Mouse (Mus musculus) urinary bladder, postnatal 10 days (tissue): ENCODE measurements around the gene Map2.

Experiments used
- DNase-seq: peaks from one replicate; pipeline ENCODE4 v3.0.0; 2022; ENCODE audit warnings: low spot score

The Map2 gene

DNA sequence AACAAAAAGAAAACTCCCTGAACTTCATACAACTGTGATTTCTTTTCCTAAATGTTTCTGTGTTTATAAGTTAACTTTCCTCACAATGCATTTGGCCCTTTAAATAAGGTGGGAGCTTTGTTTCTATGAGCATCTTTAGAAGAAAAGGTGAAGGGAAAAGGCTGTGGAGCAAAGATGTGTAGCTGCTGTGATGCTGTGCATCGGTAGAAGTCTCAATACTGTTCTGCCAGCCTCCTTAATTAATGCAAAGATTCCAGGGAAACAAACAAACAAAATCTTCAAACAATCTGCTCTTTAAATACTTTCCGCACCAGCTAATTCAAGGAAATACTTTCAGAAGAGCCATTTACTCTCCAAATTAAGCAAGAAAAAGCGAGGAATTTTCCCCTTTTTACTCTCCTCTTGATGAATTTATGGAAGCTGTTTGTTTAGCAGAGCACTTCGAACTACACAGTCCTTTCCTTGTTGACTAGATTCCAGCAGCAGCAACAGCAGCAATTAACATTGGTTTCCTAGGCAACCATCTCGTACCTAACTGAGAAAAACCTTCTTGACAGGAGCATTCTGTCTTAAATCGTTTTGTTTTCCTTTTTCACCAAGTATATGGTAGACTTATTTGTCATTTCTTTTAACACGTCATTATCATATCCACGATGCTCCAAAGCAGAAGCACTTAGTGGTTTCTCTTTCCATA lies 220.0 kb downstream of the Map2 start:
- DNase-seq: no peak

- no peak for DNase-seq
Observed at GRCm38 (mm10) chr1:66395826-66396225, 220.8 kb downstream of the Map2 start.

DNA sequence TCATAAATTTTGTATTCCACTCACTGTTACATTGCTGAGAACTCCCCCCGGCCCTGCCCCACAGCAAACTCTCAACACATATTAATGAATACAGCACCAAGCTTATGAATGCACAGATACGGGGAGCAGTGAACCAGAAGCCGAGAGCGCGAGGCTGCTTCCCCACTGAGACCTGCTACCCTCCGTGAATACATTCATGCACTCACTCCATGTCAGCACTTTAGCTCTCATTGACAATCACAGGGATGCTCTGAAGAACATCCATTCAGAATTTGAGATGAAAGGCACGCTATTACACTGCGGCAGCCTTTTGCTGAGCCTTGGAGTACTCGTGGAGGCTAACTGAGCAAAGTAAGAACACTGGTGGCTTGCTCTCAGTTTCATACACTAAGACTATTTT lies 226.8 kb downstream of the Map2 start:
- no peak for DNase-seq

DNA sequence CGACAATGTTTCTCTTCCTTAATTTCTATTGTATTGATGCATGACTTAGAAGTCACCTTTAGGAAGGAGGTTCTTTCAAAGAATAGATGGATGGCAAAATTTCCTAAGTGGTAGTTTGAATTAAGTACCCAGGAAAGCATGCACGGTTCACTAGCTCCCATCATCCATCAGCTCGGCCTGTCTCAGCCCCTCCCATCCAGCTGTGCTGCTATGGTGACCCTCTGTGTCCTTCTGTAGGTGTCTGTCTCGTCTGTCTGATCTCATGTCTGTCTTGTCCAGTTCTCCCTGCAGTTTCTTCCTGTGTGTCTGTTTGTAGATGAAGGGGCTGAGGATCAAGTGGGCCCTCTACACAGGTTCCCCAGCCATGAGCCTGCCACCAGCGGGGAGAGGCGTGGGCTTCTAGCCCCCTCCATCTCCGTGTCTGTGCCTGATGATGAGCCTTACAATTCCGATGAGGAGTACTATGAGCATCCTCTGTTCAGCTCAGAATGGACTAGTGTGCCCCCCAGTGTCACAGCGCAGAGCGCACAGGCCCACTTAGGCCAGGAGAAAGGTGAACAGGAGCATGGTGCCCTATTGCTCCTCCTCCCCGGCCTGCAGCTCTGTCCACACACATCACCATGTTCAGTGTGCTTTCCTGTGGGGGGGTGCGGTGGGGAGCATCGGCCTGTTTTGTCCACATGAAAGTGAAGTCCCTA lies 232.3 kb downstream of the Map2 start:
- no peak for DNase-seq

GRCm38 (mm10) chr1:66418360-66418759 lies 243.3 kb downstream of the Map2 start:
- no peak for DNase-seq

DNA sequence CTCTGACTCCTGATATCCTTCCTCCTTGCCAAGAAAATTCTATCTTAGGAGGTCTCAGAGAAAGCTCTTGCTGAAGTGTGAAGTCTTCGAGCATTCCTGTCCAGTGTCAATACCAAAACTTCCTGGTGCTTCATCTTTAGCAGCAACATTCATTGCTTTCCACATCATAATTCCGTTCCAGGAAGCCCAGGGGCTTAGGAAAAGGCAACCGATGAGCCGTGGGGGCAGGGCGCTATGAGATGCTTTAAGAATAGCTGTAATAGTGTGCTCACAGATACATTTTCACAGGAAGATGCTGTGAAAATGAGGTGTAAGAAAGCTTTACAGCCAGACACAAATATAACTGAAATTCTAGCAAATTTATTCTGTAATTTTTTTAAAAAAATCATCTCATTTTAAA lies 251.0 kb downstream of the Map2 start:
- no peak for DNase-seq

- no peak for DNase-seq
Observed at GRCm38 (mm10) chr1:66430962-66431361, 255.9 kb downstream of the Map2 start.

DNA sequence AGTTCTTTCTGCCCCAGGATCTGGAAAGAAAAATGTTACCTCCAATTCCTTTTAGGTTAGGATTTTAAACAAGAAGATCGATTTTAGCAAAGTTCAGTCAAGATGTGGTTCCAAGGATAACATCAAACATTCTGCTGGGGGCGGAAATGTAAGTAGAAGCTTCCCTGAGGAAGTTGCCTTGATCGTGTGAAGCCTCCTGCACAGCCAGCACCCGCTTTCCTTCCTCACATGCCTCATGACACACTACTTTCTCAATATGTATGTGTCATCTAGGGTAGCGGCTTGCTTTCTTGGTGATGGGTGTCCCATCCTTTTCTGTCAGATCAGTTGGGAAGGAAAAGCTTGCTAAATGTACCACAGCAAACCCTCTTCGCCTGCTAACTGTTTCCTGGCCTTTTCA lies 256.4 kb downstream of the Map2 start:
- no peak for DNase-seq

DNA sequence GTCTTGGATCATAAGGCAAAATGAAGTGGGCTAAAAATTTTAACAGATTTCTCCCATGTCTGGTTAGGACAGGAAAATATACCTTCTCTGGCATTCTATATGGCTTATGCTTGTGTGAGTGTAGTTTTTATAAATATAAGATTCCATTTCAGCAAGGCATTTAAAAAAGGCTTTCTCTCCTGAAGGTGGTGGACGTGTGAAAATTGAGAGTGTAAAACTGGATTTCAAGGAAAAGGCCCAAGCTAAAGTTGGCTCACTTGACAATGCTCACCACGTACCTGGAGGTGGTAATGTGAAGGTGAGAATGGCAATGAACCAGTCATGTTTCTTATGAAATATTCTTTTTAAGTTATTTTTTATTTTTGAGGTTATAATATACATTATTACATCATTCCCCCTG lies 263.0 kb downstream of the Map2 start:
- no peak for DNase-seq

GRCm38 (mm10) chr1:66442922-66443321 lies 267.8 kb downstream of the Map2 start:
- DNase-seq: no peak

GRCm38 (mm10) chr1:66449471-66449870 lies 274.4 kb downstream of the Map2 start:
- no peak for DNase-seq

DNA sequence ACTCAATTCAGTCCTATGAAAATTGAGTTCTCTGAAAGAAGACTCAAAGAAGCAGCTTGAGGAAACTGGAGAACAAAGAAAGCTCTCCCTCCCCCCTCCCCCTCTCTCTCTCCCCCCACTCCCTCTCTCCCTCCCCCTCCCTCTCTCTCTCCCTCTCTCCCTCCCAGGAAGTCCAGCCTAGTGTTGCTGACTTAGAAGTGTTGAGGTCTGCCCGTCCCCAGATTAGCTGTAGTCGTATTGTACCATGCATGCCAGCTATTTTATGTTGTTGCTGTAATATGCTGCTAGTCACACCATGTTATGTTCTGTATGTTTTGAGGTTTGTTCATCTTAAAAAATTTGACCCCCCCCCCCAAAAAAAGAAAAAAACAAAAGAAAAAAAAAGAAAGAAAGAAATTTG lies 281.5 kb downstream of the Map2 start:
- DNase-seq: no peak

- DNase-seq: no peak
Observed at GRCm38 (mm10) chr1:66457747-66458146, 282.7 kb downstream of the Map2 start.

- no peak for DNase-seq
Observed at GRCm38 (mm10) chr1:66459394-66459793, 284.3 kb downstream of the Map2 start.

- no peak for DNase-seq
Observed at GRCm38 (mm10) chr1:66460850-66461249, 285.8 kb downstream of the Map2 start.

DNA sequence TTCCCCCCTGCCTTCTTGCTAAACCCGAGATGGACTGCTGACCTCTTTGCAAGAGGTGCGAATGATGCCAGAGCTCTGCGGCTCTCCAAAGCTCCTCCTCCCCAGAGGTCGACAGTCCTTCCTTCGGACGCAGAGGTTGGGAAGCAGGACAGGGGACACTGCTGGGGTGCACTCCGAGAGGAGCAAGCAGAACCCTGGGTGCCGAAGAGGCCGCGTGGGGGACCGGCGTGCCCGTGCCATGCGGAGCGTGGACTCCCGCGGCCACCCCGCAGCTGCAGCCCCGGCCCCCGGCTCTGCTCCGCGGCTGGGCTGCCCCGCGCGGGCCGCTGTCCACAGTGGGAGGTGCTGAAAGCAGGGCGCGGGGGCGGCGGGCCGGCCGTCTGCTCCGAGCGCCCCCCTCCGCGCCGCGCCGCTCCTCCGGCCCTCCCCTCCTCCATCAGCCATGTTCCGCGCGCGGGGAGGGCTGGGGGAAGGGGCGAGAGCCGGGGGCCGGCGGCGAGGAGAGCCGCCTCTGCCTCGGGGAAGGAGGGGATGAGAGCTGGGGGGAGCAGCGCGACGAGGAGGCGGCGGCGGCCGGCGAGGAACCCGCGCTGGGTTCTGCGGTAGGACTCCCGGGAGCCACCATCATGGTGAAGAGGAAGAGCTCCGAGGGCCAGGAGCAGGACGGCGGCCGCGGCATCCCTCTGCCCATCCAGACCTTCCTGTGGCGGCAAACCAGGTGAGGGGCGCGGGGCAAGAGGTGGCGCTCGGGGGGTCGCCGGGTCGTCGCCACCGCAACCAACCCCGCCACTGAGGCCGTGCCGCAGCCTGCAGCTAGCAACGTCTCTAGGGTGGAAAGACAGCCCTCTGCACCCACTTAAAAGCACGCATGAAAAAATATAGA lies 293.0 kb downstream of the Map2 start, which contains the start of gene Unc80:
TSS of gene Unc80 (plus strand) at position 547 of the 883 bp plus-strand sequence.
- DNase-seq: no peak

GRCm38 (mm10) chr1:66468704-66469020 lies 293.6 kb downstream of the Map2 start:
- DNase-seq: no peak

DNA sequence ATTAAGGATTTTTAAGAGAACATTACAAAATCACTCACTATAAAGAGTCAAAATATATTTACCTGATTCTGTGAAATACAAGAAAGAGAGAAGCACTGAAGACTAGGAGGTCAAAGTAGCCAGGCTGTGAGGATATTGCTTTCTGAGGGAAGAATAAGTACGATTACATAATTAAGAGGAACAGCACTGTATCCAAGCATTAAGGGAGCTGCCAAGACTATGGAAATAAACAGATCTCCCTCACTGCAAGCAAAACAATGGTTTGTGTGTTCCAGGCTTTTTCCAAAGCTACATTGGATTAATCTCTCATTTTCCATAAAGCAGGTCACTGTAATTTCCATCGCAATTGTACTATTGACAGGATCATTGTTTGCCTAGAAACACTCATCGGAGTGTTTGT lies 307.7 kb downstream of the Map2 start:
- DNase-seq: no peak
